Mouse (Mus musculus) neural tube, embryonic 12.5 days (tissue): ENCODE measurements around the gene Olfr531. TPM values are rescaled to one million over a fixed set of nuclear protein-coding genes. Genes with fewer than 3 reads are reported as not detected.

Experiments
- ATAC-seq: fragments of 200-750 bp; cut with Nextera tagmentation; 2 replicates; pipeline ENCODE4 v1.8.0; 2017; ENCODE audit warnings: low read depth, mild to moderate bottlenecking, moderate TSS enrichment, moderate library complexity; ENCODE audit not compliant: low FRiP score
- H3K27ac ChIP-seq: fragments of 300-500 bp; sonication (generic); 2 replicates; pipeline ENCODE4 v1.5.1; 2016
- H3K27me3 ChIP-seq: fragments of 300-500 bp; sonication (generic); replicated peaks from 2 replicates; pipeline ENCODE4 v1.6.1; 2016; ENCODE audit warnings: mild to moderate bottlenecking
- H3K36me3 ChIP-seq: fragments of 300-500 bp; sonication (generic); 2 replicates; pipeline ENCODE4 v1.6.1; 2016; ENCODE audit warnings: mild to moderate bottlenecking
- H3K4me1 ChIP-seq: fragments of 300-500 bp; sonication (generic); 2 replicates; pipeline ENCODE4 v1.6.1; 2016
- H3K4me2 ChIP-seq: fragments of 300-500 bp; sonication (generic); replicated peaks from 2 replicates; pipeline ENCODE4 v1.6.1; 2016; ENCODE audit warnings: mild to moderate bottlenecking
- H3K4me3 ChIP-seq: fragments of 300-500 bp; sonication (generic); 2 replicates; pipeline ENCODE4 v1.5.1; 2016
- H3K9ac ChIP-seq: fragments of 300-500 bp; sonication (generic); 2 replicates; pipeline ENCODE4 v1.6.1; 2016; ENCODE audit warnings: mild to moderate bottlenecking
- H3K9me3 ChIP-seq: fragments of 300-500 bp; sonication (generic); 2 replicates; pipeline ENCODE4 v1.6.1; 2016; ENCODE audit warnings: mild to moderate bottlenecking
- WGBS: fragments of 180-500 bp; shearing (Covaris S2); methylation state at CpG from one replicate; pipeline ENCODE4 v1.1.7; 2016; 5-methylcytosine and 5-hydroxymethylcytosine counted together
- polyA plus RNA-seq: library from polyadenylated mRNA; unstranded; fragments of >200 nt; fragmentation: Nextera tagmentation; extraction: Ambion mirVana; gene quantifications from 2 replicates; pipeline ENCODE4 v1.2.1, GENCODE M21; 2016

The Olfr531 gene
- polyA plus RNA-seq: not detected in 2 replicates

DNA sequence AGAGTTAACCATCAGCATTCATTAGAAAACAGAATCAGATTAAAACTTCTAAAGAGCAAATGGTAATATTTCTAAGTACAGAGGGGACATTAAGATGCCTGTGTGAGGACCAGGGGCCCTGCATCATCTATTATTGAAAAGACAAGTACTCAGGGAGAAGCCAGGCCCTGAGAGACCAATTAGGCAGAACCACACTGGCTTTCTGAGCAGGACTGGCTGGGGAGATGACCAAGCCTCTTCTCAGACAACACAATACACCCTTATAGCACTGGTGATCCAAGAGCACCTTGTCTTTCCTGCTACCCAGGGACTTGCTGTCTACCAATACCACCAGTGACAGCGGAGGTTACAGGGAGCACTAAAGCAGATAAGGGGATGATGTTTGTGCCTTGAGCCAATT, at the start of gene Olfr531:
Gene Olfr531 (minus strand): TSS at position 101 of the 400 bp plus-strand sequence.
- Histone ChIP-seq H3K9ac (no peak within 1 kb of the TSS), H3K4me3 (no peak within 1 kb of the TSS), H3K4me2 (no peak within 1 kb of the TSS), H3K4me1 (no peaks in the 10 kb centered on the region), H3K9me3 (no peaks in the 10 kb centered on the region), H3K27ac (no peak within 1 kb of the TSS), H3K27me3 (no peaks in the 10 kb centered on the region), H3K36me3 (no peaks in the 10 kb centered on the region)
- 86% methylated on average over 1 of the region's 1 CpGs for WGBS
- no peak for ATAC-seq

DNA sequence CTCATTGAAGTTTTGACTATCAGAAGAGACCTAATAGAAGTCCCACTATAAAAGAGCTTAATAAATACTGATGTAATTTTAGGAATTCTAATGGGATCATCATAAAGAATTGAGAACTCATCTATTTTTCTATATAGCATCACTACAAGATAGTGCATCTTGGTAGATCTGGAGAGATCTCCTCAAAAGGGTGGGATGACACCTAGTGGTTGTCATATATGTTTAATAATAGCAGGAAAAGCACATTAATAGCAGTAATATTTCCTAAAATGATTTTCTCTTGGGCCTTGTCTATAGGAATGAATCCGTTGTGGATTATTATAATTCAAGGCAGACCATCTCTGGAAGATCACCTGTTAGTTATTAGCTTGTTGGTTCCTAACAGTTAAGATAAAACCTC, 40.4 kb upstream of the Olfr531 start:
- Histone ChIP-seq H3K27ac (no peak overlapping the region), H3K27me3 (no peaks in the 10 kb centered on the region), H3K9ac (no peak overlapping the region), H3K9me3 (no peaks in the 10 kb centered on the region), H3K4me2 (no peak overlapping the region), H3K4me1 (no peaks in the 10 kb centered on the region), H3K4me3 (no peak overlapping the region), H3K36me3 (no peaks in the 10 kb centered on the region)
- 86% methylated on average over 1 of the region's 1 CpGs for WGBS
- ATAC-seq: no peak

DNA sequence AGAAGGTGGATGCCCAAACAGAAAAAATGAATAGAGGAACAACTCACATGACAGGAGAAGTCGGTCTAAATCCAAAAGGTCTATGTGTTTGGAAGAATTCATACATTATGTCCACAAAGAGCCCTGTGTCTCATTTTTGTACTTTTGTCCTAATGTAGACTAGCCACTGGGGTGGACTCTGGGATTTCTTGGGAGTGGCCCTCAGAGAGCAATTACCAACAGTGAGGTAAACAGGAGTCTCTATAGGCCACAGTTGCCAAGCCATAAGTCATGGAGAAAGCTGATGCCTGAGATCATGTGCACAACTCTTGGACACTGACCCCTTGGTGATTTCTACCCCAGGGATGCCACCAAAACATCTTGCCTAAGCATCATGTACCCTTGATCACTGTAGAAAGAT, 18.8 kb upstream of the Olfr531 start, which contains the start of gene Olfr532:
Gene Olfr532 (minus strand): TSS at position 101 of the 400 bp plus-strand sequence.
- Histone ChIP-seq H3K4me3 (no peak within 1 kb of the TSS), H3K4me2 (no peak within 1 kb of the TSS), H3K36me3 (no peaks in the 10 kb centered on the region), H3K9me3 (no peaks in the 10 kb centered on the region), H3K27ac (no peak within 1 kb of the TSS), H3K9ac (no peak within 1 kb of the TSS), H3K4me1 (no peaks in the 10 kb centered on the region), H3K27me3 (no peaks in the 10 kb centered on the region)
- ATAC-seq: no peak
- WGBS: 91% methylated on average over 1 of the region's 1 CpGs

DNA sequence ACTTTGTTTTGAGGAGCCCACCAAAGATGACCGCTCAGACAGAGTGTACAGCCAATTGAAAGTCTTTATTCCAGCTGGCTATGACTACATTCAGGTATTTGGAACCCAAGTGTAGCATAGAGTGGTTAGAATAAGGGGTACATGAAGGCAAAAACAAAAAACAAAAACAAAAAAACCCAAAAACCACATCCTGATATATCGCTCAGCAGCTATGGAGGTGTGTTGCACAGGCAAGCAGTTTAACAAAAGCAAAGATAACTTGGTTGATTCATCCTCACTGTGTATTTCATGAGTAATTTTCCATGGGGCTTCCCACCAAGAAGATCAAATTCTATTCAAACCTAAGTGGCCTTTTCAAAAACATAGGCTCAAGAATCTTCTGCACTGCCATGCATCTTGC, 25.8 kb downstream of the Olfr531 start:
- Histone ChIP-seq H3K27ac (no peak overlapping the region), H3K4me1 (no peaks in the 10 kb centered on the region), H3K4me3 (no peak overlapping the region), H3K27me3 (no peaks in the 10 kb centered on the region), H3K9me3 (no peaks in the 10 kb centered on the region), H3K4me2 (no peak overlapping the region), H3K9ac (no peak overlapping the region), H3K36me3 (no peaks in the 10 kb centered on the region)
- WGBS: 93% methylated on average over 2 of the region's 2 CpGs
- no peak for ATAC-seq

DNA sequence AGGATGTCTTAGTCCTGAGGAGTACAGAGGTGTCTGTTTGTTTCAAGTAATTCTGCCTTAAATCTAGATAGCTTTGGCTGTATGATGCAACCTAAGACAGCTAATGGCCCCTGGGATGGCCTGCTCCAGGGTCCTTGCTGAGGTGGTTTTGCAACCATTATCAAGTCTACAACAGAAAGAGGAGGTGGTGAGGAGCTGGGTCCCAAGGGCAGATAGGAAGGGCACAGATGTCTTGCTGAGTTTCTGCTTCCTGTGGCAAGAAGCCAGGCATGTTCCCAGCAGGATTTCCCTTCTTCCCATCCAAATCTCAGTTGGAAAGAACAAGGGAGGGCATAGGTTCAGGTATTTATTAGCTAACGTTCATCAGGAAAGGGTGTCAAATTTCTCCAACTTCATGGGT, 26.5 kb downstream of the Olfr531 start, which contains the start of gene Olfr530:
Gene Olfr530 (minus strand): TSS at position 101 of the 400 bp plus-strand sequence.
- Histone ChIP-seq H3K36me3 (no peaks in the 10 kb centered on the region), H3K4me3 (no peak within 1 kb of the TSS), H3K9ac (no peak within 1 kb of the TSS), H3K27me3 (no peaks in the 10 kb centered on the region), H3K4me1 (no peaks in the 10 kb centered on the region), H3K4me2 (no peak within 1 kb of the TSS), H3K9me3 (no peaks in the 10 kb centered on the region), H3K27ac (no peak within 1 kb of the TSS)
- no peak for ATAC-seq
- WGBS: 49% methylated on average over 1 of the region's 1 CpGs

DNA sequence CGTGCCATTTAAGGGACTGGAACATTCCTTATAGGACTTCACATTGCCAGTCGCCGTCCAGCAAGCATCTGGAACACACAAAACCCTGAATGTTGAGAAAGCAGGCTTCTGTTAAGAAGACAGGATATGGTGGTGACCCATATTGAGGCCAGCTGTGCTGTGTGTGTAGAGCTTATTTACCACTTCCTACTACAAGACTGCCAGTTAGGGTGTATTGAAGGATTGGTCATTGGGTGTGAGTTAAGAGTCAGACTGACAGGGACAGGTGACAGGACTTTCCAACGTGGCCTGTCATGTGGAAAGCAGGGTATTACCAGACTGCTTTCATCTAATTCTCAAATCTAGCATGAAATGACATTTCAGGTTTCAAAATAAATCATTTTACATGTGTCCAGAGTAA, 28.4 kb downstream of the Olfr531 start:
- ATAC-seq: no peak
- Histone ChIP-seq H3K27ac (no peak overlapping the region), H3K9ac (no peak overlapping the region), H3K27me3 (no peaks in the 10 kb centered on the region), H3K4me3 (no peak overlapping the region), H3K36me3 (no peaks in the 10 kb centered on the region), H3K9me3 (no peaks in the 10 kb centered on the region), H3K4me2 (no peak overlapping the region), H3K4me1 (no peaks in the 10 kb centered on the region)
- WGBS: 74% methylated on average over 4 of the region's 4 CpGs

DNA sequence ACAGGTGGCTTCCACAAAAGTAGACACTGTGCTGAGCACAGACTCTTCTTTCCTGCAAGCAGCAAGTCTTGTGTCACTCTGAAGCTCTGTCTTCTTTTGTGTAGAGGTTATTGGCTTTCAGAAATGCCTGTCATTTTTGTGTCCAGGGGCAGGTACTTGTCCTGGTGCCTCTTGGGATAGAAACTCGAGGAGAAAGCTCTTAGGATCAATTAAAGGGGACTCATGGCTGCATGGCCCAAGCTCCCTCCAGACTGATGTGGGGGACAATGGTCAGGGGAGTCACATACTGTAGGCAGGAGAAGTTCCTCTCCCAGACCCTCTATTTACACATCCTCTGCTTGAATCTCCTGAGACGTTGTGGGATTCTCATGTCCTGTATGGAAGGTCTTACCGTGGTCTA, 41.1 kb downstream of the Olfr531 start, which contains the start of gene Olfr60:
Gene Olfr60 (minus strand): TSS at position 101 of the 400 bp plus-strand sequence.
- Histone ChIP-seq H3K36me3 (no peaks in the 10 kb centered on the region), H3K27me3 (no peaks in the 10 kb centered on the region), H3K9me3 (no peaks in the 10 kb centered on the region), H3K4me2 (no peak within 1 kb of the TSS), H3K9ac (no peak within 1 kb of the TSS), H3K27ac (no peak within 1 kb of the TSS), H3K4me3 (no peak within 1 kb of the TSS), H3K4me1 (no peaks in the 10 kb centered on the region)
- 69% methylated on average over 3 of the region's 3 CpGs for WGBS
- no peak for ATAC-seq

Other genes starting within 250 kb of the Olfr531 start
- gene Sprn, start 248.0 kb downstream of the Olfr531 start, polyA plus RNA-seq: 3.7 and 4.3 TPM in 2 replicates
- gene Olfr522, start 238.2 kb downstream of the Olfr531 start, polyA plus RNA-seq: not detected in 2 replicates
- not detected in 2 replicates for gene Olfr523, start 229.7 kb downstream of the Olfr531 start, polyA plus RNA-seq
- gene Olfr524, start 197.0 kb downstream of the Olfr531 start, polyA plus RNA-seq: not detected in 2 replicates
- gene Cd163l1, start 184.7 kb downstream of the Olfr531 start, polyA plus RNA-seq: not detected in 2 replicates
- not detected in 2 replicates for gene 5830411N06Rik, start 155.6 kb downstream of the Olfr531 start, polyA plus RNA-seq
- gene Olfr525, start 82.1 kb downstream of the Olfr531 start, polyA plus RNA-seq: not detected in 2 replicates
- not detected in 2 replicates for gene Olfr527, start 68.9 kb downstream of the Olfr531 start, polyA plus RNA-seq
- gene Olfr60, start 41.2 kb downstream of the Olfr531 start, polyA plus RNA-seq: not detected in 2 replicates
- not detected in 2 replicates for gene Olfr530, start 26.6 kb downstream of the Olfr531 start, polyA plus RNA-seq
- gene Olfr532, start 18.7 kb upstream of the Olfr531 start, polyA plus RNA-seq: not detected in 2 replicates
- gene Olfr533, start 60.5 kb upstream of the Olfr531 start, polyA plus RNA-seq: not detected in 2 replicates
- gene Olfr535, start 81.3 kb upstream of the Olfr531 start, polyA plus RNA-seq: not detected in 2 replicates
- gene Olfr536, start 104.5 kb upstream of the Olfr531 start, polyA plus RNA-seq: not detected in 2 replicates
- not detected in 2 replicates for gene Olfr538, start 165.0 kb upstream of the Olfr531 start, polyA plus RNA-seq
- 0.03 TPM in 1 of 2 replicates, not detected in the other for gene Olfr46, start 198.4 kb upstream of the Olfr531 start, polyA plus RNA-seq
- gene Olfr61, start 226.1 kb upstream of the Olfr531 start, polyA plus RNA-seq: not detected in 2 replicates
- not detected in 2 replicates for gene Olfr53, start 243.5 kb upstream of the Olfr531 start, polyA plus RNA-seq